Mouse (Mus musculus): ENCODE measurements at regions not wholly inside any gene's neighbourhood (a gene's known extent, or its start where the extent isn't known, plus 50 kb on each side); places are given as distances from the start of the nearest gene placed in this dataset.

DNA sequence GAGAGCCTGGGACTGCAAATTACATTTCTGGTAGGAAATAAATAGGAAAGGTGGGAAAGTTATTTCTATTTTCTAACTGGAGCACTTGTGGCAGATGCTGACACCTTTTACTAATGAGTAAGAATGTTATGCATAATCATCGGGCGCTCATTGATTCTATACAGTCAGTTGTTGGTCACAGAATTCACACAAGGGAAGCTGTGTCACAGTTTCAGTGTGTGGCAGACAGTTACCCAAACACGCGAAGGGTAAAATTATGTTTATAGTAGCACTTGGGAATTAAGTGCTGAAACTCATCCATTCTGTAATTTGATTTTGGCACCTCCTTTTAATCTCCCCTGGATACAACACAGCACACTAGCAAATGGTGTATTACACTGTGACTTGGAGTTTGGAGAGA is 1376.8 kb downstream of the Sis start:
- Histone ChIP-seq H3K79me2 (ENCODE audit: control insufficient read depth, insufficient read depth, low read length, poor library complexity) (no peaks in the 10 kb centered on the region), H3K27me3 (ENCODE audit: control insufficient read depth in 1 of 2, insufficient read depth in 2 of 2, low read length in 2 of 2) (no peaks in the 10 kb centered on the region), H3K9me3 (replicated peaks; ENCODE audit: insufficient read depth, low read length) (no peaks in the 10 kb centered on the region), H3K4me3 (ENCODE audit: control insufficient read depth in 1 of 2, insufficient read depth in 1 of 2, low read depth in 2 of 2, low read length in 2 of 2) (no peak overlapping the region), H3K4me1 (ENCODE audit: control insufficient read depth in 1 of 2, insufficient read depth in 2 of 2, low read length in 2 of 2) (no peaks in the 10 kb centered on the region), H3K36me3 (ENCODE audit: control insufficient read depth in 1 of 2, insufficient read depth in 2 of 2, low read length in 2 of 2) (no peaks in the 10 kb centered on the region), H3K9ac (ENCODE audit: control insufficient read depth, low read depth, low read length, poor library complexity, severe bottlenecking) (no peak overlapping the region), H3K27ac (ENCODE audit: control insufficient read depth, low read depth, low read length) (no peak overlapping the region)
- no peak for TF ChIP-seq MAZ (IDR thresholded peaks at IDR 0.05; ENCODE audit: low read depth, low read length)
- TF ChIP-seq SMC3 (IDR thresholded peaks at IDR 0.05; ENCODE audit: low read depth, low read length) = no peak
- TF ChIP-seq CHD2 (IDR thresholded peaks at IDR 0.05; ENCODE audit: low read length) = no peak
- no peak for DNase-seq (ENCODE audit: low read depth, low spot score)

DNA sequence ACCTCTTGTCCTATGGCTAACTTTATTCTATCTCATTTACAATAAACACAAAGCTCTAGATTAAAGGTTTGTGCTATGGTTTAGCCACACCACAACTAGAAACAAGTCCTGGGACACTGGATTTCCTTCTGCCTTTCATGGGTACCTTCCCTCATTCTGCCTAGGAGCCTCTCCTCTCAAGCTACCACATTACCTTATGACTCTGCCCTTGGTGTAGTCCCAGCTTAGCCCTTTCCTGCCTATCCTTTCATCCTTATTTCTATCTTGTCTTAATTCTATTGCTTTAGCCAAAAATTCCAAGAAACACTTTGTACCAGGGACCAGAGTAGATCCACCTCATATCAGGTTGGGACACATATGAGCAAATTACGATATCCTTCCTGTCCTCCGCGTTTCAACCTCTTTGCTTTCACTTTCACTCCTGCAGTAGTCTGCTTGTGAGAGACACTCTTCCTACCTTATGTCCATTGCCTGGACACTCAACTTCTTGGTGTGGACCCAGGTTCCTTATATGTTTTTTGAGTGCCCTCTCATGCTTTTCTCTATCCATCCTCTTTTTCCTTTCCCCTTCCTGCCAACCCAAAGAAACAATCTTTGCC is 1403.7 kb downstream of the Sis start:
- peak; percentile 46 for DNase-seq (ENCODE audit: low read depth, low spot score)
- Histone ChIP-seq H3K9ac (ENCODE audit: control insufficient read depth, low read depth, low read length, poor library complexity, severe bottlenecking) (peak overlapping the region; percentile 30), H3K4me3 (ENCODE audit: control insufficient read depth in 1 of 2, insufficient read depth in 1 of 2, low read depth in 2 of 2, low read length in 2 of 2) (peak overlapping the region; percentile 62 to 81)

DNA sequence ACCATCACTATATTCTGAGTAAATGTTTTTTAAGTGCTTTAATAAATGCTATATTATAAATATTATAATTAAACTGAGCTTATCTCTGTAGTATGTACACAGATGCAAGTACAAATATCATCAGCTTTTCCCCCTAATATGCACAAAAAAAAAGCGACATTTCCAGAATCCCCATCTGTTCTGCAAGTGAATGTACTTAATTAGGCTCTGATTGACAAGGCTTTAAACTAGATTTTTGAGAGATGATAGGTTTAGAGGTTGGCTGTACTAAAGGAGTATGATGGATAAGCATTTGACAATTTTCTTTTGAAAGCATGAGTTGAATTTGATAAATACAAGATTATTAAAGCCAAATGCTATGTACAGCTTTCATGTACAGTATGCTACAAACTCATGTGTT is 1404.8 kb downstream of the Sis start:
- Histone ChIP-seq H3K9me3 (replicated peaks; ENCODE audit: insufficient read depth, low read length) (no peaks in the 10 kb centered on the region), H3K4me1 (ENCODE audit: control insufficient read depth in 1 of 2, insufficient read depth in 2 of 2, low read length in 2 of 2) (no peaks in the 10 kb centered on the region; a peak in 1 of 4 replicates), H3K36me3 (ENCODE audit: control insufficient read depth in 1 of 2, insufficient read depth in 2 of 2, low read length in 2 of 2) (no peaks in the 10 kb centered on the region), H3K27me3 (ENCODE audit: control insufficient read depth in 1 of 2, insufficient read depth in 2 of 2, low read length in 2 of 2) (no peaks in the 10 kb centered on the region), H3K9ac (ENCODE audit: control insufficient read depth, low read depth, low read length, poor library complexity, severe bottlenecking) (no peak overlapping the region), H3K4me3 (ENCODE audit: control insufficient read depth in 1 of 2, insufficient read depth in 1 of 2, low read depth in 2 of 2, low read length in 2 of 2) (no peak overlapping the region), H3K27ac (ENCODE audit: control insufficient read depth, low read depth, low read length) (no peak overlapping the region), H3K79me2 (ENCODE audit: control insufficient read depth, insufficient read depth, low read length, poor library complexity) (no peaks in the 10 kb centered on the region)
- TF ChIP-seq SIN3A (IDR thresholded peaks at IDR 0.05; ENCODE audit: low read length) = no peak
- TF ChIP-seq MXI1 (IDR thresholded peaks at IDR 0.05; ENCODE audit: low read depth, low read length) = no peak
- no peak for TF ChIP-seq ETS1 (IDR thresholded peaks at IDR 0.05; ENCODE audit: low read depth, low read length)
- TF ChIP-seq UBTF (IDR thresholded peaks at IDR 0.05; ENCODE audit: borderline replicate concordance, insufficient read depth, low read depth, low read length) = no peak
- no peak for TF ChIP-seq GATA1 (IDR thresholded peaks at IDR 0.05; ENCODE audit: low read depth, low read length)
- no peak for TF ChIP-seq GABPA (IDR thresholded peaks at IDR 0.05; ENCODE audit: low read depth, low read length)
- TF ChIP-seq ELF1 (IDR thresholded peaks at IDR 0.05; ENCODE audit: low read depth, low read length) = no peak
- no peak for DNase-seq (ENCODE audit: low read depth, low spot score)

More for the DNA sequence above, 1403.7 kb downstream of the Sis start:
- Histone ChIP-seq H3K9me3 (replicated peaks; ENCODE audit: insufficient read depth, low read length) (no peaks in the 10 kb centered on the region), H3K27me3 (ENCODE audit: control insufficient read depth in 1 of 2, insufficient read depth in 2 of 2, low read length in 2 of 2) (no peaks in the 10 kb centered on the region), H3K4me1 (ENCODE audit: control insufficient read depth in 1 of 2, insufficient read depth in 2 of 2, low read length in 2 of 2) (no peaks in the 10 kb centered on the region; a peak in 1 of 4 replicates), H3K36me3 (ENCODE audit: control insufficient read depth in 1 of 2, insufficient read depth in 2 of 2, low read length in 2 of 2) (no peaks in the 10 kb centered on the region), H3K79me2 (ENCODE audit: control insufficient read depth, insufficient read depth, low read length, poor library complexity) (no peaks in the 10 kb centered on the region), H3K27ac (ENCODE audit: control insufficient read depth, low read depth, low read length) (no peak overlapping the region)
- no peak for TF ChIP-seq POLR2AphosphoS2 (IDR thresholded peaks at IDR 0.05; ENCODE audit: low read length)
- TF ChIP-seq ETS1 (IDR thresholded peaks at IDR 0.05; ENCODE audit: low read depth, low read length) = peak; percentile 36
- no peak for TF ChIP-seq MYB (IDR thresholded peaks at IDR 0.05; ENCODE audit: low read depth, low read length)
- TF ChIP-seq USF2 (IDR thresholded peaks at IDR 0.05; ENCODE audit: borderline replicate concordance in 1 of 2, insufficient read depth in 1 of 2, low read depth in 1 of 2, low read length in 2 of 2) = no peak
- TF ChIP-seq EP300 (IDR thresholded peaks at IDR 0.05; ENCODE audit: low read depth in 1 of 2, low read length in 2 of 2) = no peak

Measured in MEL (cell line).